Mouse (Mus musculus) hindbrain, embryonic 10.5 days (tissue): Measurements from ENCODE around the gene Galnt10. TPM values are rescaled to one million over a fixed set of nuclear protein-coding genes. Genes with fewer than 3 reads are reported as not detected.
A peak's percentile ranks its signal among the peaks of the same experiment; 100 is the strongest.

Source experiments
- DNase-seq: peaks from one replicate; pipeline ENCODE4 v3.0.0-alpha.2; 2017; ENCODE audit warnings: low spot score
- H3K27ac ChIP-seq: fragments of 300-500 bp; sonication (generic); 2 replicates; pipeline ENCODE4 v1.5.1; 2016; ENCODE audit warnings: mild to moderate bottlenecking, moderate library complexity
- H3K27me3 ChIP-seq: fragments of 300-500 bp; sonication (generic); 2 replicates; pipeline ENCODE4 v1.6.1; 2016; ENCODE audit warnings: mild to moderate bottlenecking; ENCODE audit not compliant: poor library complexity, insufficient read depth, severe bottlenecking
- H3K36me3 ChIP-seq: fragments of 300-500 bp; sonication (generic); 2 replicates; pipeline ENCODE4 v1.6.1; 2016; ENCODE audit warnings: mild to moderate bottlenecking, moderate library complexity
- H3K4me1 ChIP-seq: fragments of 300-500 bp; sonication (generic); replicated peaks from 2 replicates; pipeline ENCODE4 v1.6.1; 2016; ENCODE audit warnings: mild to moderate bottlenecking
- H3K4me3 ChIP-seq: fragments of 300-500 bp; sonication (generic); 2 replicates; pipeline ENCODE4 v1.5.1; 2016; ENCODE audit warnings: mild to moderate bottlenecking, moderate library complexity
- H3K9me3 ChIP-seq: fragments of 300-500 bp; sonication (generic); 2 replicates; pipeline ENCODE4 v1.6.1; 2016; ENCODE audit warnings: mild to moderate bottlenecking, moderate library complexity
- WGBS: fragments of 180-500 bp; shearing (Covaris S2); methylation state at CpG from one replicate; pipeline ENCODE4 v1.1.7; 2016; 5-methylcytosine and 5-hydroxymethylcytosine counted together
- polyA plus RNA-seq: library from polyadenylated mRNA; unstranded; fragments of >200 nt; fragmentation: Nextera tagmentation; extraction: Ambion mirVana; gene quantifications from 2 replicates; pipeline ENCODE4 v1.2.1, GENCODE M21; 2016

The Galnt10 gene
- polyA plus RNA-seq, 1 experiment from 2014 or later, result 22.7 TPM

DNA sequence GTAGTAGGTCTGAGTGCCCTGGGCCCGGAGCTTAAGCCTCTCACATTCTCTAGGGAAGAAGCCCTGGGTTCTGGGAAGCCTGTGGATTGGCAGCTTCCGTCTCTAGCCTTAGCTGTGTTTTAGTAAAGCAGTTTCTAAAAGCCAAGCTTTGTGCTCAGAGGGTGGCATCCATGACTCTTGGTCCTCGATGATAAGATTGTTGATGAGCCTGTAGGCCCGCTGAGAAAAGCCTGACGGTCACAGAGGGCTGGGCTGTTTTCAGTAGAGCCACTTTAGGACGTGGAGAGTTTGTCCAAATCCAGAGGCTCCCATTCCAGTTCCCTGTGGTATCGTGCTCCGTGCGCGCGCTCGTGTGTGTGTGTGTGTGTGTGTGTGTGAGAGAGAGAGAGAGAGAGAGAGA is 41.6 kb downstream of the Galnt10 start:
- DNase-seq, result no peak
- no peak overlapping the region for H3K27ac ChIP-seq
- H3K4me1 ChIP-seq, result peaks cover 67% of the 10 kb centered on the region
- H3K27me3 ChIP-seq, result peaks cover 13% of the 10 kb centered on the region; the same call in 1 of the 2 replicates
- H3K9me3 ChIP-seq, result no peaks in the 10 kb centered on the region
- no peak overlapping the region for H3K4me3 ChIP-seq
- 83% methylated on average over 12 of the region's 12 CpGs for WGBS
- H3K36me3 ChIP-seq, result no peaks in the 10 kb centered on the region

DNA sequence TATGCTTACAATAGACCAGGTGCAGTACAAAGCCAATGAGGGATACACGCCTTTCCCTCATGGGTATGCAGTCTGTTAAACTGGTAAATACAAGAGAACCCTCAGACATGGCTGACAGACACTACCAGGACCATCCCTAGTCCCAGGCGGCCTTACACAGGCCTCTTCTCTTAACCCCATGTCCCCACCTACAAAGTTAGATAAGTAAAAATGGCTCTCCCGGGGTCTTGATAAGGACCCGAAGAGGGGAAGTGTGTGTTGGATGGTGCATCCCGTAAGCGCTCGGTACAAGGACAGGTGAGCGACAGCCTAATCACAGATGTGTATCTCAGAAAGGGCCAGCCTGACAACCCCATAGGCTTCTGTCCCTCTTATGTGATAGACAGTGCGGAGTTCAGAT is 42.0 kb downstream of the Galnt10 start:
- Histone ChIP-seq H3K27ac (no peak overlapping the region), H3K27me3 (peaks cover 13% of the 10 kb centered on the region), H3K9me3 (no peaks in the 10 kb centered on the region), H3K4me3 (no peak overlapping the region), H3K36me3 (no peaks in the 10 kb centered on the region), H3K4me1 (peaks cover 66% of the 10 kb centered on the region)
- 94% methylated on average over 9 of the region's 9 CpGs for WGBS
- DNase-seq, result no peak

DNA sequence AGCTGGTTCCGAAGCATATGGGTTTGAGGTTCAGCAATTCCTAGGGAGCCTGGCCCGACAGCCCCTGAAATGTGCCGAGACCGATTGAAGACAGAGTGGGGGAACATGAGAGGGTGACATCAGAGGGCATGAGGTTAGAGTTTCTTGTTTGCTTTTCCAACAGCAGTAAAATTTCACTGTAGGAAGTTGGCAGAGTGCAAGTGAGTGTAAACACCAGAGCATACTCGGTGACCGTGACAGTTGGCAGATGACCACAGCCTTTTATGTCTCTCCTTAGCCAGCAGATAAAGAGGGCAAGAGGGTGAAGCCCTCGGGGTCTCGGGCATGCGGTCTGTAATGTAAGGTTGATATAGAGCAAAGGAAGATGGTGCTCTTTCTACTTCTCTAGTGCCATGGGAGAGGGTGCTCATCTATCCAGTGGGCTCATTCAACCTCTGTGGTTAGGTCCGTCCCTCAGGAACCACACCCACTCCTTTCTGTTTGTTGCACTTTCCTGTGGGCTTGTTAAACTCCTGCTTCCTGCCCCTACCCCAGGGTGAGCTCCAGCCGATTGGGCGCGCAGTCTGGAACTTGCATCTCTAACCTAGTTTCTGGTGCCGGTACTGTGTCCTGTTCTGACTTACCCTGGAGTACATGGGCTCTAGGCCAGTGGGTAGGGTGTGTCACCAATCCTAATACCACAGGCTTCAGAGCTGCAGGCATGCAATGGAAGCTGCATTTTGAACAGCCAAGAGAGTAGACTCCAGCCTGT is 43.1 kb downstream of the Galnt10 start:
- H3K9me3 ChIP-seq, result no peaks in the 10 kb centered on the region
- H3K27me3 ChIP-seq, result peaks cover 24% of the 10 kb centered on the region
- H3K4me1 ChIP-seq, result peaks cover 67% of the 10 kb centered on the region
- DNase-seq, result no peak
- WGBS, result 87% methylated on average over 14 of the region's 14 CpGs
- no peak overlapping the region for H3K4me3 ChIP-seq
- no peak overlapping the region for H3K27ac ChIP-seq
- no peaks in the 10 kb centered on the region for H3K36me3 ChIP-seq

DNA sequence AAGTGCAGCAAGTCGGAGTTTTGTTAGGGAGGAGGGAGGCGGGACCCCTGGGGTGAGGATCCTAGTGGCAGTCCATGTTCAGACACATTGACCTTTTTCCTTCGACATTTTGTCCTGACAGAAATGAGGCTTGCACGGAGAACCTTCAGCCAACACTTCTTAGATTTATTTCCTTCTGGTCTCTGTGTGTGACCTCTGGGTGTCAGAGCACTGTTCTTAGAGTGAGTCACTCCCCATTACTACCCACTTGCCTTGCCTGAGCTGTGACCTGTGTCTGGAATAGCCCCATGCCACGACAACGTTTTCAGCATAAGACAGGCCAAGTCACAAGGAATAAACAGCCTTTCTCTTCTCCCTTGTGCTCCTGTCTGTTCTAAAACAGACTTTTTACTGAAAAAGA is 44.6 kb downstream of the Galnt10 start:
- peaks cover 55% of the 10 kb centered on the region for H3K4me1 ChIP-seq
- H3K9me3 ChIP-seq, result no peaks in the 10 kb centered on the region
- no peak for DNase-seq
- peaks cover 37% of the 10 kb centered on the region for H3K27me3 ChIP-seq
- H3K4me3 ChIP-seq, result no peak overlapping the region
- no peak overlapping the region for H3K27ac ChIP-seq
- WGBS, result 71% methylated on average over 6 of the region's 6 CpGs
- H3K36me3 ChIP-seq, result no peaks in the 10 kb centered on the region

DNA sequence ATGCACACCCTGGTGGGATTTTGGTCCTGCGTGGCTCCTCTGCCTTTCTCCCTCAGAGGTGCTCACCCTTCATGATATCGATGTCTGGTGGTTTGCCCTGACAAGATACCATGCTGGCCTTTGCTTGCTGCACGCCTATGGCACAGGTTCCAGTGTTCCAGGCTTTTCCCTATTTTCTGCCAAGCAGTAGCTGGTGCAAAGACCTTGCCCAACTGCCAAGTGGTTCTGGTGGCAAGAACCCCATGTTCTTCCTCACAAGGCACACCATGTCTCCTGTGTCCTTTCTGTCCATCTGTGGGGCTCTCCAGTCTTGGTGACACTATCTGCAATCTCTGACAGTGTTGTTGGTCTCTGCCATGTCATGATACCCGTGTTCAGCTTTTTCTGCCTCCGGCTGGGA is 45.6 kb downstream of the Galnt10 start:
- Histone ChIP-seq H3K9me3 (no peaks in the 10 kb centered on the region), H3K27me3 (peaks cover 45% of the 10 kb centered on the region), H3K36me3 (no peaks in the 10 kb centered on the region), H3K27ac (no peak overlapping the region), H3K4me3 (no peak overlapping the region), H3K4me1 (peaks cover 50% of the 10 kb centered on the region)
- WGBS, result 88% methylated on average over 5 of the region's 5 CpGs
- no peak for DNase-seq

DNA sequence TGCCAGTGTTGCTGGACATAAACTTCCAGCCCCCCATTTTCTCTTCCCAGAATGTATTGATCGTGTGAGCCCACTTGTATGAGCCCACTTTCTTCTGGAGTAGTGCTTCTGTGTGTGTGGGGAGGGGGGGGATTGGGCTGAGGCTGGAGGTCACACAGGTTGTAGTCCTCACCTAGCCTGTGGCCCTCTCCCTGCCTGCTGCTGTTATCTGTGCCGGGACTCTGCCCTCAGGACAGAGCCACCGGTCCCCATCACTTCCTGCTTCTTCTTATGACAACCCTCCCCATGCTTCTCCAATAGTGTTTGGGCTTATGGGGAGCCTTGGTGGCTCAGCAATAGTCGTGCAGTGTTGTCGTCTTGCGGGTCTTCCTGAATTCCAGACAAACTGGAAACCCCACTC is 46.7 kb downstream of the Galnt10 start:
- Histone ChIP-seq H3K27me3 (peaks cover 39% of the 10 kb centered on the region), H3K4me1 (peaks cover 54% of the 10 kb centered on the region), H3K27ac (no peak overlapping the region), H3K36me3 (no peaks in the 10 kb centered on the region), H3K4me3 (no peak overlapping the region), H3K9me3 (no peaks in the 10 kb centered on the region)
- WGBS, result 78% methylated on average over 6 of the region's 6 CpGs
- no peak for DNase-seq

DNA sequence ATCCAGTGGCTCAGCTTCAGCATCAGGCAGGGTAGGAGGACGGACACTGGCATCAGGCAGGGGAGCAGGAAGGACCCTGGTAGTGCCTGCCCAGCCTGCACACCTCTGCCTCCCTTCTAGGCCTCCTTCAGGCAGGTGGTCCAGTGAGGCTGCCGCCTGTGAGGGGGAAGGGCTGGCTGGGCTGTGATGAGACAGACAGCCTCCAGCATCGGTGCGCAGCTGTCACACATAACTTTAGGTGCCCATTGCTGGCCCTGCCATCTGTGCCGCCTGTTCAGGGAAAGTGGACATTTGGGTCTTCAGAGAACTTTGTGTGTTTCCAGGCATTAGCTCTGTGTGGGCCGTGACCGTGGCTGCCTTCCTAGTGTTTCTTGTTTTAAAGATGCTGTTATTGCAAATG is 47.5 kb downstream of the Galnt10 start:
- 82% methylated on average over 7 of the region's 7 CpGs for WGBS
- H3K27ac ChIP-seq, result peak overlapping the region; percentile 62

DNA sequence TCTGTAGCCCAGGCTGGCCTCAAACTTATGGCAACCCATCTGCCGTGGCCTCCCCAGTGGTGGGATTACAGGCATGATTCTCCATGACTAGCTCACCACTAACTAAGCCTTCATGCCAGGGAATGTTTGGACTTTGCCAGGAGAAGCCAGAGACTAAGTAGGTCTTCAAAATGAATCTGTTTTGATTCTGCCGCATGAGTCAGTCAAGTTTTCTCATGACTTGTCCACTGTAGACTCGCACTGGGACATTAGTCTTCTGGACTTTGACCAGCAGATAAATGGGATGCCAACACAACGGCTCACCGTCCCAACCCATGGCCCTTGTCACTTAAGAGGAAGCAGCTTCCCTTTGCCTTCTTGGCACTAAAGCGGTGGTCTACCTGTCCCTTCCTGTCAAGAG is 49.2 kb downstream of the Galnt10 start:
- no peaks in the 10 kb centered on the region for H3K9me3 ChIP-seq
- H3K27me3 ChIP-seq, result peaks cover 52% of the 10 kb centered on the region
- peaks cover 47% of the 10 kb centered on the region for H3K4me1 ChIP-seq
- H3K27ac ChIP-seq, result no peak overlapping the region
- H3K4me3 ChIP-seq, result no peak overlapping the region
- 97% methylated on average over 6 of the region's 6 CpGs for WGBS
- no peak for DNase-seq
- H3K36me3 ChIP-seq, result peaks cover 9% of the 10 kb centered on the region; the same call in 1 of the 2 replicates

More for the DNA sequence above, 47.5 kb downstream of the Galnt10 start:
- no peak overlapping the region for H3K4me3 ChIP-seq
- DNase-seq, result no peak
- no peaks in the 10 kb centered on the region for H3K36me3 ChIP-seq
- H3K4me1 ChIP-seq, result peaks cover 60% of the 10 kb centered on the region
- H3K9me3 ChIP-seq, result no peaks in the 10 kb centered on the region
- peaks cover 41% of the 10 kb centered on the region for H3K27me3 ChIP-seq

DNA sequence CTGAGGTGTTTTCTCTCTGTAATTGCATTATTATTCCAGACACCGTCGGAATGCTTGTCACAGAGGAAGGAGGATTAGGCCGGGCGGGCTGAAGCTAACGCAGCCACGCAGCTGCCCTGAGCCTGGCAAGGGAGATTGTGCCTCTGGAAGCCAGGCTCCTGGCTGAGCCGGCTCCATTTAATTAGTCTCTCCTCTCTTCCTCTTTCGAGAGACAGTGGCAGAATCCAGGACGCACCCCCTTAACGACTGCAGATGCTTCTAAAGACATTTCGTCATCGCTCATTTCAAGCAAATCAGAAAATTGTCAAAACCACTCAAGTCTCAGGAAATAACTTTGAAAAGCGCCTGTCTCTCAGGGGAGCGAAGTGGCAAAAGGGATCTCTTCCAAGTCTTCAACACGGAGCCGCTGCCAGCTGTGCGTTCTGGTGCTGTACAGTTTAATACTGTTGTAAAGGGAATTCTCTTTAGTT is 51.0 kb downstream of the Galnt10 start:
- DNase-seq, result no peak
- Histone ChIP-seq H3K4me1 (peaks cover 47% of the 10 kb centered on the region), H3K27ac (peak overlapping the region; percentile 70; the same call in 1 of the 2 replicates), H3K27me3 (peaks cover 46% of the 10 kb centered on the region), H3K9me3 (no peaks in the 10 kb centered on the region), H3K36me3 (peaks cover 9% of the 10 kb centered on the region; the same call in 1 of the 2 replicates), H3K4me3 (no peak overlapping the region)
- 45% methylated on average over 17 of the region's 17 CpGs for WGBS

DNA sequence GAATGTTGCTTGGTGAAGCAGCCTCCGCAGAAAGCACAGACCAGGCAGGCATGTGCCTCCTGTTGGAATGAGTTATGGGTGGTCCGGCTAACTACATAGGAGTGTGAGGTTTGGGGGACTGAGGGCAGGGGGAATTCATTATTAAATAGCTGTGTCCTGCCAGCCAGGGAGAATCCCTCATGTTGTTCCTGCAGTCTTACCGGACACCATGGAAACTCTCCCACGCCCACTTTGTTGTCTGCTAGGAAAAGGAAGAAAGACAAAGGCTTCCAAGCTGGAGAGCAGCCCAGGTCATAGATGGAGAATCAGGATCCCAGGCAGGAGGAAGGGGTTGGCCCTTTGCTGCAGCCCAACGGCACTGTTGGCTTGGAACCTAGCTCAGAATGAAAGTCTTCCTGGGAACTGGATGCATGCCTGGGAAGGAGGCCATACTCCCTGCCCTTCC is 51.6 kb downstream of the Galnt10 start:
- Histone ChIP-seq H3K27ac (peak overlapping the region; percentile 70), H3K4me1 (peaks cover 49% of the 10 kb centered on the region), H3K36me3 (peaks cover 9% of the 10 kb centered on the region; the same call in 1 of the 2 replicates), H3K9me3 (no peaks in the 10 kb centered on the region), H3K4me3 (no peak overlapping the region), H3K27me3 (peaks cover 46% of the 10 kb centered on the region)
- WGBS, result 32% methylated on average over 5 of the region's 5 CpGs
- peak; percentile 58 for DNase-seq

DNA sequence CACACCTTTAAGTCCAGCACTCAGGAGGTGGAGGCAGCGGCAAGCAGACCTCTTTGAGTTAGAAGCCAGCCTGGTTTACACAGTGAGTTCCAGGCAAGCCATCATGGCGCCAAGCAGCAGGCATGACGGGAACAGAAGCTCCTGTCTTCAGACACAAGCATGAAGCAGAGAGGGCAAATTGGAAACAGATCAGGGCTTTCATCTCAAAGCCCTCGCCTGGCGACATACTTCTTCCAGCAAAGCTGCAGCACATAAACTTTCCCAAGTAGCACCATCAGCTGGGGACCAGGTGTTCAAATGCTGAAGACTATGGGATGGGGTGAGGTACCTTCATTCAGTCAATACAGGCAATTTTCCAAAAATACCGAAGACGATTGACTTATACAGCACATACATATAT is 54.9 kb downstream of the Galnt10 start:
- no peak for DNase-seq
- peaks cover 16% of the 10 kb centered on the region for H3K36me3 ChIP-seq
- peaks cover 19% of the 10 kb centered on the region for H3K27me3 ChIP-seq
- peaks cover 44% of the 10 kb centered on the region for H3K4me1 ChIP-seq
- peaks cover 5% of the 10 kb centered on the region; the same call in 1 of the 2 replicates for H3K9me3 ChIP-seq
- H3K27ac ChIP-seq, result no peak overlapping the region
- no peak overlapping the region for H3K4me3 ChIP-seq
- WGBS, result 82% methylated on average over 7 of the region's 7 CpGs

DNA sequence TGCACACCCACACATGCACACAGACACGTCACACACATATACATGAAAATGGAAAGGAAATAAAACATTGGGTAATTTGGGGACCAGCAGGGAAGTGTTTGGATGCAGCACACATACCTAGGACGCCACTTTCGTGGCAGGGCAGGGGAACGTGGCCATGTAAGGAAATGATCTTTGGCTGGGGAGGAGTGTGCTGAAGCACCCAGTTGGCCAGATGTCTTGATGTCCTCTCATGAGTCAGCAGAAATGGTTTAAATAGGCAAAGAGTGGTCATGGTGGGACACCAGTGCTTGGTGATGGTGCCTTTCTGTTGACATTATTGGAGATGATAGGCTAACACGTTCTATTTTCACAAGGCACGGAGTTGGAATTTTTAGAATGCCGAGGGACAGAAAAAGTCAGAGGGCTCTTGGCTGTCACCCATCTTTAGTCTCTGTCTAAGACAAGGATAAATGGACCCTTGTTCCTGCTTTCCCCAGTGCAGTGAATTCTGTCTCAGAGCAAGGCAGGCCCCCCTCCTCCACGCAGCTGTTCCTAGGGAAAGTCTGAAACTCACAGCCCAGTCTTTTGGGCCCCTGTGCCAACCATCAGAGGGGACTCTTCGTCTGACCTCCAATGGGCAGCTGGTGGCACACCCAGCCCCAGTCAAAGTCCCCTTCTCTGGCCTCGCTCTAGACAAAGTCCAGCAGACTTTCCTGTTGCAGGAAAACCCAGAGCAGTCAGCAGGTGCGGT is 56.1 kb downstream of the Galnt10 start:
- DNase-seq, result no peak
- Histone ChIP-seq H3K9me3 (peaks cover 6% of the 10 kb centered on the region; the same call in 1 of the 2 replicates), H3K4me3 (no peak overlapping the region), H3K27ac (peak overlapping the region; percentile 53), H3K36me3 (peaks cover 22% of the 10 kb centered on the region), H3K4me1 (peaks cover 33% of the 10 kb centered on the region), H3K27me3 (peaks cover 14% of the 10 kb centered on the region; the same call in 1 of the 2 replicates)
- 79% methylated on average over 11 of the region's 11 CpGs for WGBS

DNA sequence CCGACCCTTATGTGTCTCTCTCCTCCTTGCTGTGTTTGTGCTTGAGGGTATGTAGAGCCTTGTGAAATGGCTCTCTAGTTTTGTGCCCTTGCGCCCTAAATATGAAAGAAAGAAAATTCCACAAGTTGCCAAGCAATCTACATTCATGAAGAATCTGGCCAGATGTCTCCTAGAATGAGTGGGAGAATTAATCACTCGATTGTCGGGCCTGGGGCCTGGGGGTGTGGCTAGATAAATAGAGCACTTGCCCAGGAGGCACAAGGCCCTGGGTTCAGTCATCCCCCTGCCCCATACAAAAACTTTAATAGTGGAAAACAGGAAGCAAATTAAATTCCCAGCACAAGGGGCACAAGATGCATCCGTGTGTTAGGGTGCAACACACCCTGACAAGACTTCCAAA is 56.7 kb downstream of the Galnt10 start:
- Histone ChIP-seq H3K9me3 (peaks cover 12% of the 10 kb centered on the region), H3K27me3 (peaks cover 14% of the 10 kb centered on the region; the same call in 1 of the 2 replicates), H3K4me3 (no peak overlapping the region), H3K27ac (peak overlapping the region; percentile 53), H3K36me3 (peaks cover 26% of the 10 kb centered on the region), H3K4me1 (peaks cover 27% of the 10 kb centered on the region)
- 67% methylated on average over 5 of the region's 5 CpGs for WGBS
- DNase-seq, result no peak
